Mouse (Mus musculus) G1E (cell line): ENCODE measurements around the gene Tas2r114. TPM values are rescaled to one million over a fixed set of nuclear protein-coding genes. Genes with fewer than 3 reads are reported as not detected.

Experiments used
- ATAC-seq: 2 replicates; pipeline ENCODE4 v1.8.0; 2016; ENCODE audit warnings: mild to moderate bottlenecking; ENCODE audit not compliant: insufficient number of reproducible peaks, poor library complexity, low FRiP score, severe bottlenecking; ENCODE audit errors: extremely low read depth
- DNase-seq: peaks from one replicate; pipeline ENCODE4 v3.0.0; 2012; ENCODE audit warnings: low spot score
- H3K27me3 ChIP-seq: 2 replicates; pipeline ENCODE4 v1.6.1; 2012; ENCODE audit warnings: mild to moderate bottlenecking, low read length, inconsistent platforms; ENCODE audit not compliant: insufficient read depth
- H3K36me3 ChIP-seq: replicated peaks from 2 replicates; pipeline ENCODE3; 2012; ENCODE audit warnings: mild to moderate bottlenecking, inconsistent platforms
- H3K4me1 ChIP-seq: 2 replicates; pipeline ENCODE4 v1.6.1; 2012; ENCODE audit warnings: low read depth, low read length, inconsistent platforms, mixed read lengths; ENCODE audit not compliant: insufficient read depth
- H3K4me3 ChIP-seq: 2 replicates; pipeline ENCODE4 v1.5.1; 2012; ENCODE audit warnings: low read depth, mild to moderate bottlenecking, inconsistent platforms, low read length, moderate library complexity, mixed read lengths
- H3K9me3 ChIP-seq: replicated peaks from 2 replicates; pipeline ENCODE4 v1.6.1; 2012; ENCODE audit warnings: inconsistent platforms
- CTCF ChIP-seq: IDR thresholded peaks from 2 replicates; pipeline ENCODE4 v1.5.1; 2012; ENCODE audit warnings: low read depth, low read length, inconsistent platforms, mixed read lengths
- GATA1 ChIP-seq: IDR thresholded peaks from 2 replicates; pipeline ENCODE4 v1.6.1; 2012; ENCODE audit warnings: borderline replicate concordance, low read length, inconsistent platforms, mixed read lengths
- GATA2 ChIP-seq: IDR thresholded peaks from 2 replicates; pipeline ENCODE4 v1.6.1; 2012; ENCODE audit warnings: low read depth, low read length, inconsistent platforms, borderline replicate concordance
- POLR2AphosphoS5 ChIP-seq: IDR thresholded peaks from 2 replicates; pipeline ENCODE4 v1.6.1; 2012; ENCODE audit warnings: low read depth, low read length, inconsistent platforms; ENCODE audit not compliant: insufficient replicate concordance
- TAL1 ChIP-seq: conservative IDR thresholded peaks from 2 replicates; pipeline ENCODE4 v1.6.1; 2012; ENCODE audit warnings: low read depth, low read length, inconsistent platforms, mixed read lengths
- polyA plus RNA-seq: library from polyadenylated mRNA; stranded (reverse); fragments of >175 nt; gene quantifications from 2 replicates; pipeline ENCODE4 v1.2.3, GENCODE M21; 2012
- total RNA-seq, 2 experiments: library from RNA; stranded (forward) in 1 of 2; stranded (reverse) in 1 of 2; fragments of 200-1000 nt in 1 of 2; fragments of >200 nt in 1 of 2; fragmentation: Nextera tagmentation in 1 of 2; gene quantifications; 2 replicates each; pipeline ENCODE4 v1.2.3; 2014 to 2017

The Tas2r114 gene
- not detected in 2 replicates for total RNA-seq (2014; fragmentation: Nextera tagmentation)
- 0.38 TPM in 1 of 2 replicates, not detected in the other for total RNA-seq (2017)
- not detected in 2 replicates for polyA plus RNA-seq

DNA sequence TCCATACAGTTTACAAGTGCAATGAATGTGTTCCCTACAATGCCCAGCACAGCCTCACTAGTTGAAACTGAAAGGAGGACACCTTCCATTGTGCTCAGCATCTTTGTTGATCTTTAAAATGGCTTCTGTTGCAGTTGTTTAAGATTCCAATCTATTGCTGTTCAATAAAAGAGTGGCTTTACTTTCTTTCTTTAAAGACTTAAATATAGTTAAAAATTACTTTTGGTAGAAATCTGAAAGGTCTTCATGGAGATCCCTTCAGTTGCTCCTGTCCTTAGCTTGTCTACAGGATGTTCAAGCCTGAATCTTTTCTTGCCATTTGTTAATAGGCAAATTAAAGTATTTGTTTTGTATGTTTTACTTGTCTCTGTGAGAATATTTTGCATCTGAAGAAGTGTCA lies at the start of gene Tas2r114:
TSS of gene Tas2r114 (minus strand) at position 101 of the 400 bp plus-strand sequence.
- ATAC-seq = no peak
- DNase-seq = no peak
- H3K4me1 ChIP-seq = no peaks in the 10 kb centered on the region
- TF ChIP-seq CTCF = no peak
- TF ChIP-seq POLR2AphosphoS5 = no peak
- TF ChIP-seq GATA2 = no peak
- TF ChIP-seq TAL1 = no peak
- no peaks in the 10 kb centered on the region for H3K36me3 ChIP-seq
- 0 out of 2 replicates have a peak, but pooled peaks cover 2% of the 10 kb centered on the region for H3K9me3 ChIP-seq
- H3K27me3 ChIP-seq = no peaks in the 10 kb centered on the region
- no peak within 1 kb of the TSS for H3K4me3 ChIP-seq

DNA sequence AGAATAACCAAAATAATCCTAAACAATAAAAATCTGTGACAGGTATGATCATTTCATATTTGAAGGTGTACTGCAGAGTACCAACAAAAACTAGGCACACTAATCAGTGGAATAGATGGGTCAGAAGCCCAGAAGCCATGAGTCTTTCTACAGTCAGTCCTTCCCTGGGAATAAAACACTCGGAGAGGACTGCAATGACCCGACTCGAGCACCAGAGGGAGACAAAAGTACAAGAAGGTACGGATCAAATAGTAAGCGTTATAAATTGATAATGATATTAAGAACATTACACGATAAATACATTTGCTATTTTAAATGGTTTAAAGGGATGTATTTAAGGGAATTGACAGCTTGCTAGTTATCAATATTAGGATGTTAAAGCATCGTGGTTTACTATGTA lies 22.9 kb upstream of the Tas2r114 start:
- DNase-seq (no peak), ATAC-seq (no peak)
- TF ChIP-seq GATA2 (no peak), POLR2AphosphoS5 (no peak), TAL1 (no peak), GATA1 (no peak)
- H3K9me3 ChIP-seq = peaks cover 6% of the 10 kb centered on the region; the same call in 1 of the 2 replicates
- no peak overlapping the region for H3K4me3 ChIP-seq
- no peaks in the 10 kb centered on the region for H3K27me3 ChIP-seq
- no peaks in the 10 kb centered on the region for H3K4me1 ChIP-seq
- H3K36me3 ChIP-seq = no peaks in the 10 kb centered on the region

- Histone ChIP-seq H3K9me3 (0 out of 2 replicates have a peak, but pooled peaks cover 2% of the 10 kb centered on the region), H3K4me1 (no peaks in the 10 kb centered on the region), H3K4me3 (no peak within 1 kb of the TSS), H3K27me3 (no peaks in the 10 kb centered on the region), H3K36me3 (no peaks in the 10 kb centered on the region)
- no peak for DNase-seq
- ATAC-seq = no peak
- TF ChIP-seq POLR2AphosphoS5 = no peak
- TF ChIP-seq CTCF = no peak
- TF ChIP-seq GATA2 = no peak
- no peak for TF ChIP-seq GATA1
- no peak for TF ChIP-seq TAL1
Measured at GRCm38 (mm10) chr6:131687395-131687794, 2.5 kb downstream of the Tas2r114 start, which contains the start of gene Tas2r105. Gene Tas2r105, minus strand, starts transcription at chr6:131687495.

- Histone ChIP-seq H3K27me3 (no peaks in the 10 kb centered on the region), H3K4me3 (no peak within 1 kb of the TSS), H3K9me3 (no peaks in the 10 kb centered on the region), H3K4me1 (no peaks in the 10 kb centered on the region), H3K36me3 (no peaks in the 10 kb centered on the region)
- ATAC-seq (no peak), DNase-seq (no peak)
- TF ChIP-seq POLR2AphosphoS5 (no peak), GATA1 (no peak), GATA2 (no peak), CTCF (no peak), TAL1 (no peak)
Measured at GRCm38 (mm10) chr6:131685644-131686043, 4.2 kb downstream of the Tas2r114 start, which contains the start of gene Tas2r104. Gene Tas2r104, minus strand, starts transcription at chr6:131685744.

GRCm38 (mm10) chr6:131678786-131679185 lies 11.1 kb downstream of the Tas2r114 start, which contains the start of gene Tas2r106:
Gene Tas2r106, minus strand, starts transcription at chr6:131678886.
- H3K4me3 ChIP-seq = no peak within 1 kb of the TSS
- H3K4me1 ChIP-seq = no peaks in the 10 kb centered on the region
- ATAC-seq (no peak), DNase-seq (no peak)
- TF ChIP-seq GATA1 (no peak), POLR2AphosphoS5 (no peak), TAL1 (no peak), CTCF (no peak), GATA2 (no peak)
- H3K9me3 ChIP-seq = 0 out of 2 replicates have a peak, but pooled peaks cover 4% of the 10 kb centered on the region
- H3K27me3 ChIP-seq = no peaks in the 10 kb centered on the region
- no peaks in the 10 kb centered on the region for H3K36me3 ChIP-seq

DNA sequence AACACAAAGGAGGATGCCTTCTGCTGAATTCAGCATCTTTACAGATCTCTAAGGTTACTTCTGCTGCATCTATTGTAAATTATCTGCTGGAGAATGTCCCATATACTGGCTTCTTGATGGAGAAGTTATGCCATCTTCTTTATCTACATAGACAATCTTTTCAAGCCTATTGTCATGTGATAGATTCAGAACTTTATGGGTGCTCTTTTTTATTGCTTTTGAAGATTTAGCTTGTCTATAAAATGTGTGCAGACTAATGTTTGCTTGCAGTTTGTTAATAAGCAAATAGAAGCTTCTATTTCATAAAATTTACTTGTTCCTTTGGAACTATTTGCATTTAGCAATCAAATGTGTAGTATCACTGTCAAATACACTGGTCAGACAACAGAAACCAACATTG lies 29.8 kb downstream of the Tas2r114 start, which contains the start of gene Tas2r107:
TSS of gene Tas2r107 (minus strand) at position 101 of the 400 bp plus-strand sequence.
- no peaks in the 10 kb centered on the region for H3K27me3 ChIP-seq
- no peak for TF ChIP-seq GATA1
- no peak for TF ChIP-seq TAL1
- TF ChIP-seq GATA2 = no peak
- no peak for TF ChIP-seq CTCF
- no peak for TF ChIP-seq POLR2AphosphoS5
- no peak for DNase-seq
- ATAC-seq = no peak
- H3K36me3 ChIP-seq = no peaks in the 10 kb centered on the region
- no peaks in the 10 kb centered on the region for H3K4me1 ChIP-seq
- H3K9me3 ChIP-seq = peaks cover 2% of the 10 kb centered on the region; the same call in 1 of the 2 replicates
- H3K4me3 ChIP-seq = no peak within 1 kb of the TSS

Other genes with a start within 250 kb of the Tas2r114 start
- not detected in 2 replicates for gene 5430401F13Rik, start 203.7 kb downstream of the Tas2r114 start, total RNA-seq (2014; fragmentation: Nextera tagmentation)
- gene 5430401F13Rik, start 203.7 kb downstream of the Tas2r114 start, total RNA-seq (2017) = not detected in 2 replicates
- not detected in 2 replicates for gene 5430401F13Rik, start 203.7 kb downstream of the Tas2r114 start, polyA plus RNA-seq
- not detected in 2 replicates for gene Gm6619, start 203.7 kb downstream of the Tas2r114 start, total RNA-seq (2014; fragmentation: Nextera tagmentation)
- 0.23 TPM in 1 of 2 replicates, not detected in the other for gene Gm6619, start 203.7 kb downstream of the Tas2r114 start, total RNA-seq (2017)
- gene Gm6619, start 203.7 kb downstream of the Tas2r114 start, polyA plus RNA-seq = not detected in 2 replicates
- not detected in 2 replicates for gene Tas2r130, start 59.2 kb downstream of the Tas2r114 start, total RNA-seq (2014; fragmentation: Nextera tagmentation)
- 0.27 and 0.35 TPM in 2 replicates for gene Tas2r130, start 59.2 kb downstream of the Tas2r114 start, total RNA-seq (2017)
- gene Tas2r130, start 59.2 kb downstream of the Tas2r114 start, polyA plus RNA-seq = not detected in 2 replicates
- gene Tas2r107, start 29.9 kb downstream of the Tas2r114 start, total RNA-seq (2014; fragmentation: Nextera tagmentation) = not detected in 2 replicates
- not detected in 2 replicates for gene Tas2r107, start 29.9 kb downstream of the Tas2r114 start, total RNA-seq (2017)
- gene Tas2r107, start 29.9 kb downstream of the Tas2r114 start, polyA plus RNA-seq = not detected in 2 replicates
- gene Tas2r106, start 11.2 kb downstream of the Tas2r114 start, total RNA-seq (2014; fragmentation: Nextera tagmentation) = not detected in 2 replicates
- 0.22 TPM in 1 of 2 replicates, not detected in the other for gene Tas2r106, start 11.2 kb downstream of the Tas2r114 start, total RNA-seq (2017)
- not detected in 2 replicates for gene Tas2r106, start 11.2 kb downstream of the Tas2r114 start, polyA plus RNA-seq
- not detected in 2 replicates for gene Tas2r104, start 4.3 kb downstream of the Tas2r114 start, total RNA-seq (2014; fragmentation: Nextera tagmentation)
- gene Tas2r104, start 4.3 kb downstream of the Tas2r114 start, total RNA-seq (2017) = not detected in 2 replicates
- not detected in 2 replicates for gene Tas2r104, start 4.3 kb downstream of the Tas2r114 start, polyA plus RNA-seq
- not detected in 2 replicates for gene Tas2r105, start 2.6 kb downstream of the Tas2r114 start, total RNA-seq (2014; fragmentation: Nextera tagmentation)
- gene Tas2r105, start 2.6 kb downstream of the Tas2r114 start, total RNA-seq (2017) = not detected in 2 replicates
- not detected in 2 replicates for gene Tas2r105, start 2.6 kb downstream of the Tas2r114 start, polyA plus RNA-seq